Mouse (Mus musculus) urinary bladder, postnatal 10 days (tissue): ENCODE measurements around the gene Gm11756.
"Not testable (repeated sequence)": the region's sequence is repeated elsewhere in the genome, so short reads cannot be mapped to it uniquely, and the experiment has no call there.

Source experiments
- DNase-seq: peaks from one replicate; pipeline ENCODE4 v3.0.0; 2022; ENCODE audit warnings: low spot score

Gm11756 gene

GRCm38 (mm10) chr4:73920660-73921059 is at the start of gene Gm11756:
Gene Gm11756, minus strand, starts transcription at chr4:73920760.
- DNase-seq = not testable (repeated sequence)

- no peak for DNase-seq
These were observed 29.9 kb upstream of the Gm11756 start, which contains the start of gene 2310002L09Rik for GRCm38 (mm10) chr4:73950375-73950896. Gene 2310002L09Rik, minus strand, starts transcription at chr4:73950846.

- DNase-seq = not testable (repeated sequence)
These were observed 14.7 kb downstream of the Gm11756 start, which contains the start of gene Gm13871 for GRCm38 (mm10) chr4:73905853-73906252. Gene Gm13871, minus strand, starts transcription at chr4:73905953.

GRCm38 (mm10) chr4:73891012-73891411 is 29.5 kb downstream of the Gm11756 start, which contains the start of gene Gm11757:
Gene Gm11757, minus strand, starts transcription at chr4:73891112.
- not testable (repeated sequence) for DNase-seq

- not testable (repeated sequence) for DNase-seq
These were observed 44.4 kb downstream of the Gm11756 start, which contains the start of gene Gm11758 for GRCm38 (mm10) chr4:73876166-73876565. Gene Gm11758, minus strand, starts transcription at chr4:73876266.
